Comparison of ENCODE assay signal across 9 mouse cellular contexts in the genomic region with DNA sequence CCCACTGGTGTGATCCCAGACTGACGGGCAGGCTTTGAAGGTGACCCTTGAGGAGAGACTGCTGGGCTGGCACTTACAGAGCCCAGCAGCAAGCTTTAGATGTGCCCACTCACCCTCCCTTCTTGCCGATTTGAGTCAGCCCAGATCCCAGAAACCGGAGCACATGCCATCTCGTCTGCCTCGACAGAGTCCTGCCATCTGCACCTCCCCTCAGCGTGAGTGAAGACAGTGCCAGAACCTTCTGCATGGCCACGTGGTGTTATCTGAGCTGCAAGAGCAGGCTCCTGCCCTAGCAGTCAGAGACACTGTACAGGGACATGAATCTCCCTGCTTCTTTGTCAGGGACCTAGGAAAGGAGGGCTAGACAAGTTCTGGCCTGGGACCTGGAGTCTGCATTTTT.
A peak's percentile ranks its signal among the peaks of the same experiment; 100 is the strongest.
DNase-seq lines count a peak whose midpoint lies in the region; ATAC-seq and TF ChIP-seq lines count a peak whose summit lies in the region.
"Had no signal": no experiment of that assay in that cellular context is flagged by ENCODE, and none has a peak within 500 bp of the region (broad histone marks: within the 10 kb centered on the region; RNA-seq: fewer than 3 reads in every experiment).

No protein-coding gene starts in this region.

- H3K36me3 ChIP-seq in intestine, embryonic 15.5 days: no peaks in the 10 kb centered on the region
- H3K36me3 ChIP-seq in midbrain, embryonic 11.5 days (ENCODE audit: control insufficient read depth, insufficient read depth, low read length): no peaks in the 10 kb centered on the region

- ATAC-seq in intestine, embryonic 15.5 days: no peak
- ATAC-seq in CD4-positive, CD25-positive, alpha-beta regulatory T cell, adult 4 months: no peak
- ATAC-seq in midbrain, embryonic 11.5 days (ENCODE audit: low FRiP score): no peak

- H3K27ac ChIP-seq in gastrocnemius, adult 2 months: no peak overlapping the region
- H3K27ac ChIP-seq in intestine, embryonic 15.5 days: no peak overlapping the region
- no peak overlapping the region for H3K27ac ChIP-seq in midbrain, embryonic 11.5 days (ENCODE audit: low read depth, low read length)
- H3K27ac ChIP-seq: liver, embryonic 14.5 days had no signal

- no peak overlapping the region for H3K4me3 ChIP-seq in gastrocnemius, adult 2 months
- no peak overlapping the region for H3K4me3 ChIP-seq in intestine, embryonic 15.5 days (replicated peaks)
- no peak overlapping the region for H3K4me3 ChIP-seq in midbrain, embryonic 11.5 days (ENCODE audit: low read depth, low read length)

- no peak overlapping the region for H3K9ac ChIP-seq in intestine, embryonic 15.5 days
- H3K9ac ChIP-seq in midbrain, embryonic 11.5 days (ENCODE audit: low read length): no peak overlapping the region
- H3K9ac ChIP-seq: liver, embryonic 14.5 days had no signal

- no peak for TF ChIP-seq CTCF in gastrocnemius, adult 2 months (IDR thresholded peaks at IDR 0.05)

- H3K27me3 ChIP-seq in intestine, embryonic 15.5 days (replicated peaks): no peaks in the 10 kb centered on the region
- no peaks in the 10 kb centered on the region for H3K27me3 ChIP-seq in midbrain, embryonic 11.5 days (ENCODE audit: control insufficient read depth, insufficient read depth, low read length)

- H3K9me3 ChIP-seq in intestine, embryonic 15.5 days: no peaks in the 10 kb centered on the region
- H3K9me3 ChIP-seq in midbrain, embryonic 11.5 days (ENCODE audit: control insufficient read depth, low read length): no peaks in the 10 kb centered on the region

- DNase-seq in gastrocnemius, adult 2 months: peak; percentile 49
- no peak for DNase-seq in gastrocnemius, postnatal 4 days (ENCODE audit: low spot score in 2 of 2)
- DNase-seq in cerebellum, adult 9-11 months: peak; percentile 95
- peak; percentile 73 for DNase-seq in layer of hippocampus, adult 11-12 months (ENCODE audit: low spot score)
- peak; percentile 34 for DNase-seq in right cerebral cortex, adult 18-20 months
- no peak for DNase-seq in midbrain, embryonic 11.5 days (ENCODE audit: low spot score, missing footprints)

- H3K4me2 ChIP-seq in intestine, embryonic 15.5 days (replicated peaks): no peak overlapping the region
- no peak overlapping the region for H3K4me2 ChIP-seq in midbrain, embryonic 11.5 days

- intact Hi-C loops in gastrocnemius, adult 2 months (cut with DNase I): no loop called here

- H3K4me1 ChIP-seq in intestine, embryonic 15.5 days (replicated peaks): no peaks in the 10 kb centered on the region
- no peaks in the 10 kb centered on the region for H3K4me1 ChIP-seq in midbrain, embryonic 11.5 days (ENCODE audit: control insufficient read depth, insufficient read depth, low read length)

- 45% methylated on average over 7 of the region's 7 CpGs for WGBS in intestine, embryonic 15.5 days
- WGBS in midbrain, embryonic 11.5 days: 84% methylated on average over 7 of the region's 7 CpGs

Comparison
In these comparisons a context has a peak if more than half of its experiments do, and no peak if none do; other contexts are left out.
1. DNase-seq: peak in gastrocnemius, adult 2 months (single experiment), cerebellum, adult 9-11 months (single experiment), layer of hippocampus, adult 11-12 months (single experiment) and right cerebral cortex, adult 18-20 months (single experiment); none in gastrocnemius, postnatal 4 days (0 of 2) and midbrain, embryonic 11.5 days (single experiment).